Mouse (Mus musculus) lung, postnatal 0 days (tissue): ENCODE data around the gene Nat9. TPM values are rescaled to one million over a fixed set of nuclear protein-coding genes. Genes with fewer than 3 reads are reported as not detected.

Source experiments
- ATAC-seq: fragments of 200-750 bp; cut with Nextera tagmentation; 2 replicates; pipeline ENCODE4 v1.8.0; 2017; ENCODE audit warnings: moderate library complexity
- DNase-seq: peaks from one replicate; pipeline ENCODE4 v3.0.0-alpha.2; 2016; ENCODE audit warnings: low spot score
- H3K27ac ChIP-seq: fragments of 300-500 bp; sonication (generic); 2 replicates; pipeline ENCODE4 v1.5.1; 2014; ENCODE audit warnings: antibody characterized with exemption, mild to moderate bottlenecking, low read length, mixed read lengths
- H3K27me3 ChIP-seq: fragments of 300-500 bp; sonication (generic); replicated peaks from 2 replicates; pipeline ENCODE4 v1.6.1; 2014; ENCODE audit warnings: low read length, mixed read lengths; ENCODE audit not compliant: insufficient read depth
- H3K36me3 ChIP-seq: fragments of 300-500 bp; sonication (generic); 2 replicates; pipeline ENCODE4 v1.6.1; 2014; ENCODE audit warnings: low read length, mixed read lengths; ENCODE audit not compliant: insufficient read depth
- H3K4me1 ChIP-seq: fragments of 300-500 bp; sonication (generic); 2 replicates; pipeline ENCODE4 v1.6.1; 2014; ENCODE audit warnings: antibody characterized with exemption, low read depth, low read length, mixed read lengths; ENCODE audit not compliant: insufficient read depth
- H3K4me2 ChIP-seq: fragments of 300-500 bp; sonication (generic); replicated peaks from 2 replicates; pipeline ENCODE4 v1.6.1; 2014; ENCODE audit warnings: low read depth, mild to moderate bottlenecking, low read length, moderate library complexity, mixed read lengths
- H3K4me3 ChIP-seq: fragments of 300-500 bp; sonication (generic); 2 replicates; pipeline ENCODE4 v1.5.1; 2014; ENCODE audit warnings: low read depth, low read length
- H3K9ac ChIP-seq: fragments of 300-500 bp; sonication (generic); replicated peaks from 2 replicates; pipeline ENCODE4 v1.6.1; 2014; ENCODE audit warnings: low read depth, mild to moderate bottlenecking
- H3K9me3 ChIP-seq: fragments of 300-500 bp; sonication (generic); 2 replicates; pipeline ENCODE4 v1.6.1; 2016; ENCODE audit warnings: low read length, mixed read lengths
- CTCF ChIP-seq: IDR thresholded peaks from 2 replicates; pipeline ENCODE4 v1.5.1; 2016; ENCODE audit warnings: antibody characterized with exemption, mild to moderate bottlenecking
- EP300 ChIP-seq: IDR thresholded peaks from 2 replicates; pipeline ENCODE4 v1.6.1; 2016; ENCODE audit warnings: antibody characterized with exemption, mild to moderate bottlenecking, control low read depth
- WGBS: fragments of 180-500 bp; shearing (Covaris S2); extraction: QIAGEN DNeasy Blood & Tissue Kit; methylation state at CpG from one replicate; pipeline ENCODE4 v1.1.7; 2014; 5-methylcytosine and 5-hydroxymethylcytosine counted together
- polyA plus RNA-seq: library from polyadenylated mRNA; unstranded; fragments of >200 nt; fragmentation: Nextera tagmentation; extraction: Ambion mirVana; gene quantifications from 2 replicates; pipeline ENCODE4 v1.2.1, GENCODE M21; 2015

Nat9 gene
- polyA plus RNA-seq, 1 experiment from 2014 or later: 30.3 TPM

GRCm38 (mm10) chr11:115133800-115134199, 53.9 kb downstream of the Nat9 start, which contains the start of gene Cd300lf:
Gene Cd300lf (minus strand): TSS chr11:115133992.
- Histone ChIP-seq H3K4me2 (no peak within 1 kb of the TSS), H3K4me1 (no peaks in the 10 kb centered on the region), H3K9me3 (no peaks in the 10 kb centered on the region), H3K27ac (0 out of 2 replicates have a peak within 1 kb of the TSS, but pooled peaks have one; percentile 38), H3K36me3 (no peaks in the 10 kb centered on the region), H3K9ac (no peak within 1 kb of the TSS), H3K4me3 (no peak within 1 kb of the TSS; the same call in 1 of the 2 replicates), H3K27me3 (no peaks in the 10 kb centered on the region)
- DNase-seq (peak; percentile 52), ATAC-seq (peak; percentile 49; the same call in 1 of the 2 replicates)
- 73% methylated on average over 8 of the region's 8 CpGs for WGBS
- TF ChIP-seq EP300: no peak
- no peak for TF ChIP-seq CTCF

Other genes with a start within 250 kb of the Nat9 start
- gene Cd300c, start 218.7 kb downstream of the Nat9 start, polyA plus RNA-seq: 0.19 and 0.31 TPM in 2 replicates
- gene Cd300ld, start 197.9 kb downstream of the Nat9 start, polyA plus RNA-seq: 0.92 and 1.0 TPM in 2 replicates
- 12.4 and 15.7 TPM in 2 replicates for gene Cd300c2, start 186.0 kb downstream of the Nat9 start, polyA plus RNA-seq
- gene Cd300ld2, start 171.7 kb downstream of the Nat9 start, polyA plus RNA-seq: 0.44 TPM in 1 of 2 replicates, not detected in the other
- not detected in 2 replicates for gene Cd300ld4, start 160.8 kb downstream of the Nat9 start, polyA plus RNA-seq
- gene Cd300ld5, start 150.1 kb downstream of the Nat9 start, polyA plus RNA-seq: not detected in 2 replicates
- gene Cd300ld3, start 139.4 kb downstream of the Nat9 start, polyA plus RNA-seq: not detected in 2 replicates
- gene Cd300e, start 125.7 kb downstream of the Nat9 start, polyA plus RNA-seq: 0.21 and 0.31 TPM in 2 replicates
- gene Rab37, start 96.4 kb downstream of the Nat9 start, polyA plus RNA-seq: 0.56 and 0.85 TPM in 2 replicates
- 12.7 and 13.1 TPM in 2 replicates for gene Cd300lf, start 53.9 kb downstream of the Nat9 start, polyA plus RNA-seq
- 56.9 and 71.2 TPM in 2 replicates for gene Slc9a3r1, start 24.5 kb downstream of the Nat9 start, polyA plus RNA-seq
- gene Tmem104, start 372 bp downstream of the Nat9 start, polyA plus RNA-seq: 9.6 and 10.5 TPM in 2 replicates
- gene Grin2c, start 79.4 kb upstream of the Nat9 start, polyA plus RNA-seq: 0.11 TPM in 2 replicates
- 6.9 and 7.9 TPM in 2 replicates for gene Fdxr, start 89.2 kb upstream of the Nat9 start, polyA plus RNA-seq
- 0.17 and 0.24 TPM in 2 replicates for gene Fads6, start 109.8 kb upstream of the Nat9 start, polyA plus RNA-seq
- gene Otop2, start 119.3 kb upstream of the Nat9 start, polyA plus RNA-seq: not detected in 2 replicates
- gene Ush1g, start 134.2 kb upstream of the Nat9 start, polyA plus RNA-seq: not detected in 2 replicates
- not detected in 2 replicates for gene Otop3, start 146.9 kb upstream of the Nat9 start, polyA plus RNA-seq
- gene Hid1, start 179.9 kb upstream of the Nat9 start, polyA plus RNA-seq: 16.0 and 17.9 TPM in 2 replicates
- 14.0 and 15.8 TPM in 2 replicates for gene Cdr2l, start 194.1 kb upstream of the Nat9 start, polyA plus RNA-seq
- gene Mrpl58, start 215.9 kb upstream of the Nat9 start, polyA plus RNA-seq: 154 and 180 TPM in 2 replicates
- gene Atp5h, start 232.1 kb upstream of the Nat9 start, polyA plus RNA-seq: 669 and 721 TPM in 2 replicates
- gene Kctd2, start 232.3 kb upstream of the Nat9 start, polyA plus RNA-seq: 18.6 and 19.1 TPM in 2 replicates